Mouse (Mus musculus) retina, postnatal 7 days (tissue): ENCODE data around the gene Myo10.

ENCODE experiments used
- DNase-seq: peaks from one replicate; pipeline ENCODE4 v3.0.0-alpha.2; 2012; ENCODE audit warnings: low read depth, low spot score

Gene Myo10

GRCm38 (mm10) chr15:25797888-25798287 is 175.6 kb downstream of the Myo10 start:
- DNase-seq = no peak

GRCm38 (mm10) chr15:25801726-25802125 is 179.4 kb downstream of the Myo10 start:
- no peak for DNase-seq

GRCm38 (mm10) chr15:25802194-25802593 is 179.9 kb downstream of the Myo10 start:
- no peak for DNase-seq

GRCm38 (mm10) chr15:25803111-25803510 is 180.8 kb downstream of the Myo10 start:
- DNase-seq = no peak

DNA sequence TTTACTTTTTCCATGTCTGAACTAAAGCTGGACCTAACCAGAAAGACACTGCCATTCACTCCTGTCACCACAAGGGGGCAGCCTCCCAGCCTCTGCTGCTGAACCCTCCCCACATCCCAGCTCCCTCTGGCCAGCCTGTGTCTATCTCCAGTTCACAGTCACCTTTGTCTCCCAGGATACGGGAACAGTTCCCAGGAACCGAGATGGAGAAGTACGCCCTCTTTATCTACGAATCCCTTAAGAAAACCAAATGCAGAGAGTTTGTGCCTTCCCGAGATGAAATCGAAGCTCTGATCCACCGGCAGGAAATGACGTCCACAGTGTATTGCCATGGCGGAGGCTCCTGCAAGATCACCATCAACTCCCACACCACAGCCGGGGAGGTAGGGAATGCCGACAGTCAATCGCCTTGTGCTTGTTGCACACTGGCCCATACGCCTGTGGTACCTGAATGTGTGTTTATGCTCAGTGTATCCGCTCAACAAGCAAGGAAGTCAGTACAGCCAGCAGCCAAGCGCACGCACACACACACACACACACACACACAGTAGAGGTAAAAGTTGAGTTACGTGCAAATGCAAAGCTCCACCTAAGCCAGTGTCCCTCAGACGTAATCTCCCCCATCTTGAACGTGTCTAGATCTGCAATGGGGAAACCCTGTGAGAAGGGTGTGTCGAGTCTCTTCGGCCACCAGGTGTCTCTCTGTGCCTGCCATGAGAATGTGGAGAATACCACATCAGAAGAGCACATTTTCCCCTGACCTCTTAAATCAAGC is 183.2 kb downstream of the Myo10 start:
- DNase-seq = peak; percentile 39

GRCm38 (mm10) chr15:25806363-25806762 is 184.0 kb downstream of the Myo10 start:
- DNase-seq = no peak

- no peak for DNase-seq
These were observed 184.6 kb downstream of the Myo10 start for GRCm38 (mm10) chr15:25806878-25807277.

DNA sequence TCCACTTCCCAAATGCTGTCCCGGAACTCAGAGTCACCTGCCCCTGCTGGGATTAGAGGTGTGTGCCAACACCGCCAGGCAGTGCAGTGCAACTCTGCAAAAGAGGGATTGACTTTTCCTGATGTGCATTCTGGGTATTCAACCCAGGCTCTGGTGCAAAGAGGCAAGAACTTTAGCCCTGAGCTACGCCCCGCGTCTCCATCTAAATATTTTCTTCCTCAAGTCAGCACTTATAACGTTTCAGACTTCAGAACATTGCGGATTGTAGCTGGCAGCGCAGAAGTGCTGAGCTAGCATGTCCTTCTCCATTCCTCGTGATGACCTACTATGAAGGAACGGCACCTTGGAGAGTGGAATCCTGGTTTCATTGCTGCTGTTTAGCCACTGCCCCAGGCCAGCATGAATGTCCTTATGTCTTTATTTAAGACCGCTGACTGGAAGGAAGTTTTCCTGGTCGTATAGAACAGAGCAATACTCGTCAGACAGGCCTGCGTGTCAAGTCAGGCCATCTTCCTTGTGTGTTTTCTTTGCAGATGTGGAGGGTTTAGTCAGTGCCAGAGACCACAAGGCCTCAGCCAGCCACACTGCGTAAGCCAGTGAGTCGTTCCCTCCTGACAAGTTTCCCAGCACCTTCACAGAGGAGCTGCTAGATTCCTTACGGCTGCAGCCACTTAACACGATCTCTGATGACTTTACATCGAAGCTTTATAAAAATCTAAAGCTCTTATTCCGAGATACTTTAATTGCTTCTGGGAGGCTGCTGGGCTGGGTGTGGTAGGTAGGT is 186.5 kb downstream of the Myo10 start:
- no peak for DNase-seq

DNA sequence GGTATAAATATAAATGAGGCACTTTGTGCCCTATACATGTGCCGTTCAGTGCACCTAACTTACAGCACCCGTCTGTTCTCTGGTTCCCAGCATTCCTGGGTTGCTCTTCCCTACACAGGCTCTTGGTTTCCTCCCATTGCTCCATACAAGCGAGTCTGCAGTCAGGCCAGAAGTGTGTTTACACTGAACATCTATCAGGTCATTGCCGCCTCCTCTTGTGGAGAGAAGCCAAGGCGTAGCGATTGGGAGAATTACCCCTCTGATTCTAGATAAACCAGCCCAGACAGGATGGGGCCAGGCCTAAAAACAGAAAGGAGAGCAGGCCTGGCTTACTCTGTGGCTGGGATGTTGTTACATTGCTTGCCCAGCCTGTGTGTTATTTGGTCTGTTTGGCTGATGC is 187.3 kb downstream of the Myo10 start:
- DNase-seq = no peak

GRCm38 (mm10) chr15:25811834-25812250 is 189.5 kb downstream of the Myo10 start:
- no peak for DNase-seq

- no peak for DNase-seq
These were observed 190.2 kb downstream of the Myo10 start for GRCm38 (mm10) chr15:25812479-25812878.

- DNase-seq = no peak
These were observed 192.2 kb downstream of the Myo10 start for GRCm38 (mm10) chr15:25814535-25814934.

DNA sequence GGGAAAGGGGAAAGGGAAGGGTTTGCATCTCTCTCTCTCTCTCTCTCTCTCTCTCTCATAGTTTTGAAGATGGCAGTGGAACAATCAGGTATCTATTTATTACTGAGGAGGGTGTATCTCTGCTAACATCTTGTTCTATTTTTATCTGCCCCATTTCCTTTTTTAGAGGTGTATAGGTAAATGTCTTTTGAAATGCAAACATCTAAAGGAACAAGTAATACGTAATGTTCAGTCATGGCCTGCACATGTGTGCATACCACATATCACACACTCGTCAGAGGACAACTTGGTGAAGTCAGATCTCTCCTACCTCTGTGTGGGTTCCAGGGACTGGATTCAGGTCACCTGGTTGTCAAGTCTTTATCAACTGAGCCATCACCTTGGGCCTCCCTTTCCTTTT is 194.9 kb downstream of the Myo10 start:
- DNase-seq = no peak

GRCm38 (mm10) chr15:25821981-25822380 is 199.7 kb downstream of the Myo10 start:
- DNase-seq = no peak

DNA sequence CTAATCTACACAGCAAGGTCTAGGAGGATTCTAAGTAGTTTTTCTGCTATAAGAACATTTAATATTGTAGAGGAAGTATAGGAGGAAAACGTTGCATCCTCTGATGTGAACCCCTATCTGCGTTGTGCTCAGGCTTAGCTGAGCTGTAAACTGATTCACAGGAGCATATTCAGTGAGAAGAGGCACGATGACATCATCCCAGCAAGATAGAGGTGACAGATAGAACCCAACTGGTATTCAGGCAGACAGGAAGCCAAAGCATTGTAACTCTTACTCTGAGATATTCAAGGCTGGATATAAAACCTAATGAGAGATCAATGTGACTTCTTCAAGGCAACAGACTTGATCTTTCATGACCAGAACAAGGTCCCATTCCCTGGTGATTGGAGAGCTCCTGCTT is 200.3 kb downstream of the Myo10 start:
- no peak for DNase-seq

DNA sequence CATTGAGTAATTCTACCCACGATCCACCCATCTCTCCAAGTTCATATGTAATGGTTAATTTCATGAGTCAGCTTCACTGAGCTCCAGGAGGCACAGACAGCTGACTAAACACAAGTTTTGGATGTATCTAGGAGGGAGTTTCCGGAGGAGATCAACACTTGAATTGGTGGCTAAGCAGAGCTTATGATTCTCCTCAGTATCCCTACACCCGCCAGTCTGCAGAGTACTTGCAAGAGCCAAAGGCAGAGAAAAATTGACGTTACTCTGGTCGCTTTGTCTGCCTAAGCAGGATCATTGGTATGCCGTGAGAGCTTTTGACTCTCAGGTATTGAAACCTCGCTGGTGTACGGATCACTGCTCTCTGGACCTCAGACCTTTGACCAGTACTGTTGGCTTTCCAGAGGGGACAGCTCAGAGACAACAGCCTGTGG is 204.2 kb downstream of the Myo10 start:
- DNase-seq = no peak

- no peak for DNase-seq
These were observed 206.1 kb downstream of the Myo10 start for GRCm38 (mm10) chr15:25828464-25828863.

GRCm38 (mm10) chr15:25830426-25830825 is 208.1 kb downstream of the Myo10 start:
- no peak for DNase-seq

DNA sequence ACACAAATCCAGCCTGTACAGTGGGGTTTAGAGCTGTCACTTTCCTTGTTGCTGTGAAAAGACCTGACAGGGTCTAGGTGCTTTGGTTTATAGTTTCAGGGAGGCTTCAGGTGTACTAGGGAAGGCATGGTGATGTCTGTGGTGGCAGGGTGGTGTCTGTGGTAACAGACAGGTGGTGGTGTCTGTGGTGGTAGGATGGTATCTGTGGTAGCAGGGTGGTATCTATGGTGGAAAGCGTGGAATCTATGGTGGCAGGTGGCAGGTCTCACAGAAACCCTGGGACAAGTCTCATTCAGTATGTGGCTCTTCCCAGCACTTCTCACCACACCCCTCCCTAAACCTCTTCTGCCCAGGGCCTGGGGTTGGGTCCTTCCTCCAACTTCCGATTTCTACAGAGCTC is 212.0 kb downstream of the Myo10 start:
- no peak for DNase-seq

DNA sequence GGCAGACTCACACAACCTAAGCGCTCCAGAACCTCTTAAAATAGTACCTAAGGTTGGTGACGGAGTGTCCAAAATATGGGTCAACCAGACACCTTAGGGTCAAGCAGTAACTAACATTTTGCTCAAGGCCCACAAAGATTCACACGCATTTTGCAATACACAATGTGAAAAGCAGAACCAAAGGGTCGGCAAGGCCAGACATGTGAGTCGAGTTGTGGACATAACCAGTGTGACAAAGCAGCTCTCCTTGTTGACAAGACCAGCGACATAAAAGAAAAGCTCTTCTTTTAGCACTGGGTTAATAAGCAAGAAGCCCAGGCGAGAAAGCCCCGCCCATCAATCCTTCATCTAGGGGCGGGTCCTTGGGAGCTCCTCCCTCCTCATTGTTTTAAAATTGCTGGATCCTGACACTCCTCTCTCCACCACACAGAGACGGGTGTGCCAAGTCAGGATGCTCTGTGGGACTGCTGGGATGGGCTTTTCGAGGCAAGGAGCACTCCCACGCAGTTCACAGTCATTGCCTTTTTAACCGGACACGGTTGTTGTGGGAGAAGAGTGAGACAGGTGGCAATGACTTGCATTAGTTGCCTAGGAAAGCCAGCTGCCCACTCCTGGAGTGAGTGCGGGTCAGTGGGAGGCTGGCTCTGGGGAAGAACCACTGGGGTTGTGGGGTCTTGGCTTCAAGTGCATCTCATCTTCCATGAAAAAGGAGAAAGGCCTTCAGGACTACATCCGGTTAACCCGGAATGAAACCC is 212.8 kb downstream of the Myo10 start:
- DNase-seq = no peak

DNA sequence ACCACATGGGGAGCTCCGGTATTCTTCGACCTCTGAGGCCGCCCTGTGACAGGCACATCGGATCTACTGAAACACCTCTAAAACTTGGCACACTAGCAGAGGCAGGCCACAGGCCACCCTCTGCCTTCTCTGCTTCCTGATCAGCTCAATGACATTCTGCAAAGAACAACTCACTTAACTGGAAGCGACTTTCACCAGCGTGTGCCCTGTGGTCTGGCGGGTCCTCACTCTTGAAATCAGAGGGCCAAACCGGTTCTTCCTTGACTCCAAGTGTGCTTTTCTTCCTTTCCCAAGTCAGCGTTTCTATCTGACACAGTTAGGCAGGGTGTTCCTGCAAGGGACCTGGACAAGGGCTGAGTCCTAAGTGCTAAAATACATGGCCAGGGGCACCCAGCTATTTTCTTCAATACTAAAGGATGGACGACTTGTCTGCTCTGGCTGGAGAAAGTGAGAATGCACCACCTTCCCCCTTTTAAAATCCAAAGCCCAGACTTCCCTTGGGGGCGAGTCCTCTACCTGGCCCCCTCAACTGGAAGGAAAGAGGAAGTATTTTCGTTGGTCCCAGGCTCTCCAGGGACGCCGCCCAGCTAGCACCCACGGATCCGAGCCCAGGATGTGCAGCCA is 220.2 kb downstream of the Myo10 start:
- DNase-seq = no peak
